Comparison of ENCODE assay signal across 21 mouse cellular contexts in genomic region chr2:104584226-104584625, GRCm38 (mm10). TPM values are rescaled to one million over a fixed set of nuclear protein-coding genes. Genes with fewer than 3 reads are reported as not detected.
DNase-seq lines count a peak whose midpoint lies in the region; ATAC-seq and TF ChIP-seq lines count a peak whose summit lies in the region.
"Had no signal": no experiment of that assay in that cellular context is flagged by ENCODE, and none has a peak within 500 bp of the region (broad histone marks: within the 10 kb centered on the region; RNA-seq: fewer than 3 reads in every experiment).

No protein-coding gene starts in this region.

- WGBS in heart, embryonic 11.5 days (ENCODE audit: insufficient replicate concordance), result 74% methylated on average over 7 of the region's 7 CpGs
- 76% methylated on average over 7 of the region's 7 CpGs for WGBS in liver, embryonic 11.5 days

- H3K79me2 ChIP-seq in CH12.LX (replicated peaks; ENCODE audit: control insufficient read depth, extremely low read depth, insufficient read depth, poor library complexity, severe bottlenecking), result no peaks in the 10 kb centered on the region

- H3K9ac ChIP-seq in heart, embryonic 11.5 days (ENCODE audit: low read depth, low read length), result no peak overlapping the region
- no peak overlapping the region for H3K9ac ChIP-seq in liver, embryonic 11.5 days (ENCODE audit: low read depth, low read length)
- H3K9ac ChIP-seq in CH12.LX (ENCODE audit: insufficient read depth, low read depth), result no peak overlapping the region
- H3K9ac ChIP-seq: embryonic facial prominence, embryonic 13.5 days; forebrain, embryonic 12.5 days; heart, embryonic 12.5 days; hindbrain, embryonic 15.5 days had no signal

- no peak for ATAC-seq in heart, embryonic 11.5 days (replicated peaks; ENCODE audit: insufficient number of reproducible peaks, low FRiP score, low TSS enrichment)
- ATAC-seq in liver, embryonic 11.5 days (replicated peaks; ENCODE audit: low FRiP score), result no peak
- ATAC-seq in megakaryocyte-erythroid progenitor cell, adult 5-6 weeks (replicated peaks; ENCODE audit: low FRiP score, low TSS enrichment, poor library complexity, severe bottlenecking), result no peak
- ATAC-seq: CD4-positive, CD25-positive, alpha-beta regulatory T cell, adult 4 months had no signal

- dilution Hi-C loops in CH12.LX (cut with MboI; ENCODE audit: extremely low pct_ligation_motif_present, extremely low pct_unique_long_range_greater_than_20kb, low sequenced_read_pairs), result no loop called here

- no peaks in the 10 kb centered on the region for H3K4me1 ChIP-seq in heart, embryonic 11.5 days (ENCODE audit: control insufficient read depth, insufficient read depth, low read length)
- 0 out of 2 replicates have a peak, but pooled peaks cover 3% of the 10 kb centered on the region for H3K4me1 ChIP-seq in liver, embryonic 11.5 days (replicated peaks; ENCODE audit: control insufficient read depth, insufficient read depth, low read length)
- H3K4me1 ChIP-seq in CH12.LX (ENCODE audit: control insufficient read depth in 1 of 2, insufficient read depth in 2 of 2), result peaks cover 8 to 30% of the 10 kb centered on the region in 2 experiments; a peak in 3 of 4 replicates

- no peaks in the 10 kb centered on the region for H3K9me3 ChIP-seq in heart, embryonic 11.5 days (replicated peaks; ENCODE audit: control insufficient read depth, low read length)
- H3K9me3 ChIP-seq in liver, embryonic 11.5 days (ENCODE audit: control insufficient read depth, low read length), result no peaks in the 10 kb centered on the region
- no peaks in the 10 kb centered on the region for H3K9me3 ChIP-seq in CH12.LX (replicated peaks; ENCODE audit: low read length)
- H3K9me3 ChIP-seq: embryonic facial prominence, embryonic 13.5 days; forebrain, embryonic 12.5 days; heart, embryonic 12.5 days; hindbrain, embryonic 15.5 days had no signal

- no peak for TF ChIP-seq EP300 in CH12.LX (IDR thresholded peaks at IDR 0.05; ENCODE audit: low read length)

- in situ Hi-C loops in CH12.LX (cut with MboI; ENCODE audit: low pct_ligation_motif_present, low pct_unique_long_range_greater_than_20kb, low sequenced_read_pairs), result loop anchor here (25.0 kb wide), 1 partner anchor 547 kb away; the partner anchor contains the start of genes 4931422A03Rik and Fbxo3

- TF ChIP-seq POLR2A in CH12.LX (IDR thresholded peaks at IDR 0.05; ENCODE audit: low read depth, low read length), result no peak

- DNase-seq in heart, adult 11 months, result peak; percentile 39
- DNase-seq in liver, embryonic 11.5 days (ENCODE audit: low spot score), result peak; percentile 29
- DNase-seq in liver, result no peak
- DNase-seq in 3T3-L1 (ENCODE audit: low read depth, low spot score), result peak; percentile 50
- no peak for DNase-seq in CH12.LX (ENCODE audit: extremely low read depth)
- no peak for DNase-seq in spleen, adult 12 weeks (ENCODE audit: low spot score)
- DNase-seq: adrenal gland, adult 2 months; adrenal gland, postnatal 25 days; B cell, adult 2 months; cerebellum, adult 18-20 months; cerebellum, adult 9-11 months; cerebellum, postnatal 36 days; gastrocnemius, adult 2 months; heart, adult 2 months had no signal

- H3K27ac ChIP-seq in heart, embryonic 11.5 days (ENCODE audit: low read depth, low read length), result no peak overlapping the region
- H3K27ac ChIP-seq in liver, embryonic 11.5 days (ENCODE audit: low read depth, low read length), result no peak overlapping the region
- H3K27ac ChIP-seq in CH12.LX (ENCODE audit: insufficient read depth, low read depth), result no peak overlapping the region
- H3K27ac ChIP-seq: embryonic facial prominence, embryonic 13.5 days; forebrain, embryonic 12.5 days; gastrocnemius, adult 2 months; heart, adult 2 months; hindbrain, embryonic 15.5 days had no signal

- no peak overlapping the region for H3K4me2 ChIP-seq in heart, embryonic 11.5 days
- H3K4me2 ChIP-seq in liver, embryonic 11.5 days, result no peak overlapping the region
- no peak overlapping the region for H3K4me2 ChIP-seq in CH12.LX (ENCODE audit: insufficient read depth, low read depth, poor library complexity, severe bottlenecking)
- H3K4me2 ChIP-seq: embryonic facial prominence, embryonic 13.5 days; forebrain, embryonic 12.5 days; heart, embryonic 12.5 days; hindbrain, embryonic 15.5 days had no signal

- TF ChIP-seq RAD21 in CH12.LX (IDR thresholded peaks at IDR 0.05; ENCODE audit: low read depth, low read length), result peak; percentile 32

- no peaks in the 10 kb centered on the region for H3K27me3 ChIP-seq in heart, embryonic 11.5 days (ENCODE audit: control insufficient read depth, insufficient read depth, low read length)
- H3K27me3 ChIP-seq in liver, embryonic 11.5 days (replicated peaks; ENCODE audit: control insufficient read depth, insufficient read depth, low read length), result no peaks in the 10 kb centered on the region
- no peaks in the 10 kb centered on the region for H3K27me3 ChIP-seq in CH12.LX (replicated peaks)
- H3K27me3 ChIP-seq: embryonic facial prominence, embryonic 13.5 days; forebrain, embryonic 12.5 days; heart, embryonic 12.5 days; hindbrain, embryonic 15.5 days had no signal

- no peaks in the 10 kb centered on the region for H3K36me3 ChIP-seq in heart, embryonic 11.5 days (ENCODE audit: control insufficient read depth, insufficient read depth, low read length)
- H3K36me3 ChIP-seq in liver, embryonic 11.5 days (ENCODE audit: control insufficient read depth, insufficient read depth, low read length), result no peaks in the 10 kb centered on the region
- H3K36me3 ChIP-seq in CH12.LX (replicated peaks in 1 of 2; ENCODE audit: control insufficient read depth in 1 of 2, insufficient read depth in 1 of 2, low read length in 1 of 2), result peaks cover 0 to 2% of the 10 kb centered on the region in 2 experiments
- H3K36me3 ChIP-seq: embryonic facial prominence, embryonic 13.5 days; forebrain, embryonic 12.5 days; heart, embryonic 12.5 days; hindbrain, embryonic 15.5 days had no signal

- TF ChIP-seq CTCF in CH12.LX (conservative IDR thresholded peaks at IDR 0.05 in 1 of 2, IDR thresholded peaks at IDR 0.05 in 1 of 2; ENCODE audit: low read depth in 2 of 2, low read length in 2 of 2), result no peak

- no peak overlapping the region for H3K4me3 ChIP-seq in heart, embryonic 11.5 days (ENCODE audit: low read depth, low read length)
- H3K4me3 ChIP-seq in liver, embryonic 11.5 days (ENCODE audit: low read depth, low read length), result no peak overlapping the region
- no peak overlapping the region for H3K4me3 ChIP-seq in CH12.LX (replicated peaks in 1 of 3; ENCODE audit: low read depth in 2 of 3, low read length in 2 of 3, poor library complexity in 1 of 3)
- H3K4me3 ChIP-seq: embryonic facial prominence, embryonic 13.5 days; forebrain, embryonic 12.5 days; gastrocnemius, adult 2 months; heart, adult 2 months; heart, embryonic 12.5 days; hindbrain, embryonic 15.5 days had no signal

TF ChIP-seq in CH12.LX, 34 proteins besides CTCF, POLR2A, EP300 and RAD21:
- TF ChIP-seq E2F4 (IDR thresholded peaks at IDR 0.05; ENCODE audit: insufficient replicate concordance, low read depth, low read length), result no peak
- 0 out of 2 replicates have a peak, but pooled peaks have one; percentile 8 for TF ChIP-seq SMC3 (IDR thresholded peaks at IDR 0.05; ENCODE audit: low read depth, low read length)

RNA-seq across cellular contexts. Expression of gene Cstf3, which starts 6.1 kb away (rescaled TPM):
- 62.4 and 69.0 TPM in 2 replicates for polyA plus RNA-seq in heart, embryonic 11.5 days (2014; fragmentation: Nextera tagmentation; extraction: Ambion mirVana)
- 57.7 and 65.1 TPM in 2 replicates for polyA plus RNA-seq in liver, embryonic 11.5 days (2014; fragmentation: Nextera tagmentation; extraction: Ambion mirVana)
- total RNA-seq in CH12.LX (2012; rRNA removed) (17.3 and 18.2 TPM in 2 replicates), CH12.LX (2014; rRNA removed) (50.6 and 54.9 TPM in 2 replicates)
- 50.3 and 57.2 TPM in 2 replicates for polyA plus RNA-seq in CH12.LX (2012; ENCODE audit: insufficient read length, low read depth)
- 47.9 and 53.6 TPM in 2 replicates for total RNA-seq in megakaryocyte-erythroid progenitor cell, adult 5-6 weeks (2014; fragmentation: Nextera tagmentation)
- total RNA-seq in megakaryocyte-erythroid progenitor cell, adult 5-6 weeks (2017), result 22.3 and 30.7 TPM in 2 replicates

Comparison
In these comparisons a context has a peak if more than half of its experiments do, and no peak if none do; other contexts are left out.
1. DNase-seq: peak in heart, adult 11 months (single experiment), liver, embryonic 11.5 days (single experiment) and 3T3-L1 (single experiment); none in liver (single experiment), CH12.LX (single experiment) and spleen, adult 12 weeks (single experiment).